Mouse (Mus musculus) midbrain, embryonic 10.5 days (tissue): Measurements from ENCODE around the gene Csnk2b. TPM values are rescaled to one million over a fixed set of nuclear protein-coding genes. Genes with fewer than 3 reads are reported as not detected.

Experiments
- DNase-seq: peaks from one replicate; pipeline ENCODE4 v3.0.0-alpha.2; 2017; ENCODE audit warnings: low spot score
- H3K27ac ChIP-seq: fragments of 300-500 bp; sonication (generic); replicated peaks from 2 replicates; pipeline ENCODE4 v1.5.1; 2016; ENCODE audit warnings: mild to moderate bottlenecking
- H3K27me3 ChIP-seq: fragments of 300-500 bp; sonication (generic); 2 replicates; pipeline ENCODE4 v1.6.1; 2016; ENCODE audit warnings: low read depth, mild to moderate bottlenecking; ENCODE audit not compliant: poor library complexity, severe bottlenecking
- H3K36me3 ChIP-seq: fragments of 300-500 bp; sonication (generic); 2 replicates; pipeline ENCODE4 v1.6.1; 2016; ENCODE audit warnings: mild to moderate bottlenecking, moderate library complexity
- H3K4me1 ChIP-seq: fragments of 300-500 bp; sonication (generic); 2 replicates; pipeline ENCODE4 v1.6.1; 2016
- H3K4me3 ChIP-seq: fragments of 300-500 bp; sonication (generic); 2 replicates; pipeline ENCODE4 v1.5.1; 2016; ENCODE audit warnings: mild to moderate bottlenecking, moderate library complexity
- H3K9me3 ChIP-seq: fragments of 300-500 bp; sonication (generic); replicated peaks from 2 replicates; pipeline ENCODE4 v1.6.1; 2016; ENCODE audit warnings: mild to moderate bottlenecking
- WGBS: fragments of 180-500 bp; shearing (Covaris S2); methylation state at CpG from one replicate; pipeline ENCODE4 v1.1.7; 2016; 5-methylcytosine and 5-hydroxymethylcytosine counted together
- polyA plus RNA-seq: library from polyadenylated mRNA; unstranded; fragments of >200 nt; fragmentation: Nextera tagmentation; extraction: Ambion mirVana; gene quantifications from 2 replicates; pipeline ENCODE4 v1.2.1, GENCODE M21; 2016

The Csnk2b gene
- polyA plus RNA-seq, result 299 and 306 TPM in 2 replicates

DNA sequence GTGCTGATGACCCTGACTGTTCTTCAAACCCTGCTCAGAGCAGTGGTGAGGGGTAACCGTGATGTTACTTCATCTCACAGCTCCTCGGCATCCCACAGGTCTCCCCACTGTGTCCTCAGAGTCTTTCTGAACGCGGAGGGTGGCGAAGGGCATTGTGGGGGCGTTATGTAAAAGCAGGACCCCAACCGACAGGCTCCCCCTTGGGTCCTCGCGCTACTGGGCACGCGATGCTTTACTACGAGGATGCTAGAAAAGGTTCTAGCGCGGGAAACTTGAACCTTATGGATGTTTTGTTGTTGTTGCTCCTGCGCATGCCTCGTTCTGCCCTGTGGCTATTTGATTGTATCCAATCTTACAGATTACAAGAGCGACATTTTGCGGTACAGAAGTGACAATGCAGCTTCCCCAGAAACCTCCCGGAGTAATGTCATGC lies at the start of gene Csnk2b:
Gene Csnk2b, minus strand, starts transcription at position 183 of the 433 bp plus-strand sequence.
- no peaks in the 10 kb centered on the region for H3K27me3 ChIP-seq
- under 1% methylated on average over 19 of the region's 19 CpGs for WGBS
- H3K4me3 ChIP-seq, result peak within 1 kb of the TSS; percentile 94
- H3K9me3 ChIP-seq, result no peaks in the 10 kb centered on the region
- peaks cover 42% of the 10 kb centered on the region for H3K4me1 ChIP-seq
- peak; percentile 68 for DNase-seq
- peaks cover 53% of the 10 kb centered on the region for H3K36me3 ChIP-seq
- peak within 1 kb of the TSS; percentile 92 for H3K27ac ChIP-seq

- 25% methylated on average over 4 of the region's 4 CpGs for WGBS
- Histone ChIP-seq H3K9me3 (no peaks in the 10 kb centered on the region), H3K27me3 (no peaks in the 10 kb centered on the region), H3K27ac (0 out of 2 replicates have a peak overlapping the region, but pooled peaks have one; percentile 33), H3K36me3 (no peaks in the 10 kb centered on the region), H3K4me3 (no peak overlapping the region), H3K4me1 (peaks cover 11% of the 10 kb centered on the region)
- DNase-seq, result no peak
Observed at GRCm38 (mm10) chr17:35168541-35169207, 46.8 kb upstream of the Csnk2b start.

DNA sequence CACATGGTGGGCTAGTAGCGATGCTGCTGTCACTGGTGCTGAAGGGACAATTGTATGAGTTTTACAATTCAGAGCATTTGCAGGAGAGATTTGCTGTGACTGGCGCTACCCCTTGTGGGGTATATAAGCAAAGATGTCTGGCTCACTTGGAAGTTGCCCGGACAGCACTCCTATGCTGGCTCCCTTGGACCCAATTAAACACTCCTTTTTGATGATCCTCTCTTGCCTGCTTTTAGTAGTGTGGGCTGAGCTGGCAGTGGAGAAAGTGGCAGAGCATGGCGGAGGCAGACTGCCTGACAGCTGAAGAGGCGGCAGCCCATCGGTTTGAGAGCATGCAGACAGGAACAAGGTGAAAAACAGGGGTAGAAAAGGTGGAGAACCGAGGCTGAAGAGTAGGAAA lies 45.9 kb upstream of the Csnk2b start:
- Histone ChIP-seq H3K4me1 (peaks cover 18% of the 10 kb centered on the region), H3K9me3 (no peaks in the 10 kb centered on the region), H3K27ac (peak overlapping the region; percentile 28; the same call in 1 of the 2 replicates), H3K4me3 (no peak overlapping the region), H3K36me3 (peaks cover 6% of the 10 kb centered on the region), H3K27me3 (no peaks in the 10 kb centered on the region)
- WGBS, result 90% methylated on average over 7 of the region's 7 CpGs
- DNase-seq, result no peak

GRCm38 (mm10) chr17:35166352-35167035 lies 44.6 kb upstream of the Csnk2b start:
- 74% methylated on average over 8 of the region's 8 CpGs for WGBS
- Histone ChIP-seq H3K36me3 (peaks cover 19% of the 10 kb centered on the region), H3K4me3 (peak overlapping the region; percentile 92), H3K4me1 (peaks cover 31% of the 10 kb centered on the region), H3K27me3 (no peaks in the 10 kb centered on the region), H3K27ac (peak overlapping the region; percentile 98), H3K9me3 (no peaks in the 10 kb centered on the region)
- no peak for DNase-seq

DNA sequence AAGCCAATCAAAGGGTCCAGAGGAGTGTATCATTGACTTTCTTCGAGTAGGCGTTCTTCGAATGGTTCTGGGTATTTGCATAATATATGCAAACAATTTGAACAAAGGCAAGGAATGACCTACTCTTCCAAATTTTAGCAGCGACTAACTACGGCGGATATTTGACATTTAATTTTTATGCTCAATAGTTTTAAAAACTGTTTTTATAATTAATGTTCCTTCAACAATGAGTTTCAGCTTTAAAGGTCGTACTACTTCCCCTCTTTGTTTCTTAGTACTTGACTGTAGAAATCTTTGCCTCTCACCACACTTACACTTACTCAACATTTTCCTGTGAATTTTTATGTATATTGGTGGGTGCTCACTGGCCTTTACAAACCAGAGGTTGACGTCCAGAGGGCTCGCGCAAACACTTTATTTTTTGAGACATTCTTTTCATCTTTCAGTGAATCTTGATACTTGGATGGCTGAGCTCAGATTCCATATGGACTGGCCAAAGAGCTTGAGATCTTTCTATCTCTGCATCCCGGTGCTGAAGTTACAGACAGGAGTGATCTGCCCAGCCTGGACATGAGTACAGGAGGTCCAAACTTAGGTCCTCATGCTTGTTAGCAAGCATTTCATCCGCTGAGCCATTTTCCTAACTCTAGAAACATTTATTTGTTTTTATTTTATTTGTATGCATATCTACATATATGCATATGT lies 43.8 kb upstream of the Csnk2b start:
- Histone ChIP-seq H3K4me1 (peaks cover 32% of the 10 kb centered on the region), H3K9me3 (no peaks in the 10 kb centered on the region), H3K27ac (peak overlapping the region; percentile 98), H3K4me3 (peak overlapping the region; percentile 92), H3K36me3 (peaks cover 28% of the 10 kb centered on the region), H3K27me3 (no peaks in the 10 kb centered on the region)
- WGBS, result 26% methylated on average over 12 of the region's 12 CpGs
- no peak for DNase-seq

DNA sequence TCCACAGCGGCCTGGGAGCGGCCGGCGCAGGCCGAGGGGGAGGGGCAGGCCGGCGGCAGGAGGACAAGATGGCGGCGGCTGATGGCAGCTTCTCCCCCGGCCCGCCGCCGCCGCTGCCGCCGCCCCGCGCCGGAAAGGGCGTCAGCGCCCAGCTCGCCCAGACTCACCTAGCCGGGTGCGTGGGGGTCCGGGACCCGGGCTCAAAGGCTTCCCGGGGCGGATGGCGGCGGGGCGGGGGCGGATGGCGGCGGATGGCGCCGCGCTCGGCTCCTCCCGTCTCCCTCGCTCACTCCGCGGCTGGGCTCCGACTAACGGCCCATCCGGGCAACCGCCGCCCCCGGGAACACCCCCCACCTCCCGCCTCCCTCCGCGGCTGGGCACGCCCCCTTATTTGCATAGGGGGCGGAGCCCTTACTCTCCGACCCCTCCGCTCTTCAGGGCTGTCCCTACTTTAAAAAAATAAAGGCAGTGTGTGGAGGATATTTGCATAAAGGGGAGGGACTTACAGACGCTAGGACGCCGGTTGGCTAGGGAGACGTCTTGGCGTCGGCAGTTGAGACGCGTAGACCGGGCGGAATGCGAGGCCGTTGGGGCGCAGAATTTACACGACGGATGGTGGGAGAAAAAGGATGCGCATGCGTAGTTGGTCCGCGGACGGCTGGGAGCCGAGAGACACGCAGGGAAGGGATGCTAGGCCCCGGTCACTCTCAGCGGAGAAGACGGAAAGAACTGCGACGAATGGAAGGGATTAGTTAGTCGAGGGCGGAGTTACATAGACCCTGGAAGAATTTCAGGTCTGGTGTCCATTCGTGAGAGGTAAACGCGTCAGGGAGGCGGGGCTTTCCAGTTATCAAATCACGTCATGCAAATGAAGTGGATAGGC lies 43.0 kb upstream of the Csnk2b start, which contains the start of gene Prrc2a:
Gene Prrc2a, minus strand, starts transcription at position 330 of the 883 bp plus-strand sequence.
- peaks cover 36% of the 10 kb centered on the region for H3K36me3 ChIP-seq
- under 1% methylated on average over 84 of the region's 89 CpGs for WGBS
- H3K4me3 ChIP-seq, result peak within 1 kb of the TSS; percentile 92
- H3K9me3 ChIP-seq, result no peaks in the 10 kb centered on the region
- H3K27me3 ChIP-seq, result no peaks in the 10 kb centered on the region
- peaks cover 32% of the 10 kb centered on the region for H3K4me1 ChIP-seq
- DNase-seq, result peak; percentile 99
- H3K27ac ChIP-seq, result peak within 1 kb of the TSS; percentile 98

DNA sequence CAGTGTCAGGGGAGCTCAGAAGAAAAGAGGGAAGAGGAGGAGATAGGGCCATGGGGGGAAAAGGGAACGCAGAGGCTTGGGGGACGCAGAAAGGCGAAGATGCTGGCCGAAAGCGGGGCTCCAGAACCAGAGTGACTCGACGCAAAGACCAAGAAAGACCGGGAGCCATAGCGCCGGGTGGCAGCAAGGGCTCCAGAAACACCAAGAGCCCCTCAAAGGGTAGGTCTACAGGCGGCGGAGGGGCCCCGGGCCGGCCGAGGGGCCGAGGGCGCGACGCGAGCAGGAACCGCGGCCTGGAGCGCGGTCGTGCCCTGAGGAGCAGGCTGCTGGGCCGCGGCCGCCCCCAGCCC lies 42.3 kb upstream of the Csnk2b start:
- 0% methylated on average over 18 of the region's 28 CpGs for WGBS
- no peak for DNase-seq
- Histone ChIP-seq H3K27ac (peak overlapping the region; percentile 98), H3K36me3 (peaks cover 42% of the 10 kb centered on the region), H3K9me3 (no peaks in the 10 kb centered on the region), H3K27me3 (no peaks in the 10 kb centered on the region), H3K4me1 (peaks cover 32% of the 10 kb centered on the region), H3K4me3 (peak overlapping the region; percentile 92)

GRCm38 (mm10) chr17:35163326-35164081 lies 41.7 kb upstream of the Csnk2b start:
- Histone ChIP-seq H3K4me1 (peaks cover 32% of the 10 kb centered on the region), H3K27ac (peak overlapping the region; percentile 98), H3K36me3 (peaks cover 49% of the 10 kb centered on the region), H3K27me3 (no peaks in the 10 kb centered on the region), H3K9me3 (no peaks in the 10 kb centered on the region), H3K4me3 (peak overlapping the region; percentile 92)
- 28% methylated on average over 8 of the region's 8 CpGs for WGBS
- no peak for DNase-seq

GRCm38 (mm10) chr17:35162730-35163129 lies 40.9 kb upstream of the Csnk2b start:
- H3K4me1 ChIP-seq, result peaks cover 32% of the 10 kb centered on the region
- peaks cover 57% of the 10 kb centered on the region for H3K36me3 ChIP-seq
- H3K27ac ChIP-seq, result peak overlapping the region; percentile 98
- H3K9me3 ChIP-seq, result no peaks in the 10 kb centered on the region
- H3K4me3 ChIP-seq, result peak overlapping the region; percentile 92
- WGBS, result 77% methylated on average over 12 of the region's 12 CpGs
- no peaks in the 10 kb centered on the region for H3K27me3 ChIP-seq
- no peak for DNase-seq

DNA sequence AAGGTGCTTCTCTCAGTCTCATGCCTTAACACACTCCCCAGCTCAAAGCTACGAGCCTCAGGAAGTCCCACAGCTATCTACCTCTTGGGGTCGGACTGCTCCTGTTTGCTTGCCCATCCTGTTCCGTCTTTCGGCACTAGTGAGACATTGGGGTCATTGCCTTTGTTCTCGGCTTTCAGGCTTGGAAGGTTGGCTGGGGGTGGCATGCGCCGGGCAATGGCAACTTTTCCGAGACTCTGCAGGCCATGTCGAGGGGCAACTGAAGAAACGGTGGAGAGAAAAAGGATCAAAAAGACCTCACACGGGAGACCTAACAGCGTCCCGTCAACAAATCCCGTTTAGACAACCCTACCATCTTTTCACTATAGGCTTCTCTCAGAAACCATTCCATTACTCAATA lies 40.3 kb upstream of the Csnk2b start:
- WGBS, result 88% methylated on average over 14 of the region's 14 CpGs
- 0 out of 2 replicates have a peak overlapping the region, but pooled peaks have one; percentile 98 for H3K27ac ChIP-seq
- DNase-seq, result no peak
- H3K4me1 ChIP-seq, result peaks cover 32% of the 10 kb centered on the region
- peaks cover 63% of the 10 kb centered on the region for H3K36me3 ChIP-seq
- no peaks in the 10 kb centered on the region for H3K27me3 ChIP-seq
- H3K9me3 ChIP-seq, result no peaks in the 10 kb centered on the region
- H3K4me3 ChIP-seq, result peak overlapping the region; percentile 92

- Histone ChIP-seq H3K4me1 (peaks cover 30% of the 10 kb centered on the region), H3K27ac (no peak overlapping the region), H3K27me3 (no peaks in the 10 kb centered on the region), H3K4me3 (peak overlapping the region; percentile 92), H3K36me3 (peaks cover 70% of the 10 kb centered on the region), H3K9me3 (no peaks in the 10 kb centered on the region)
- no peak for DNase-seq
- WGBS, result 91% methylated on average over 11 of the region's 11 CpGs
Observed at GRCm38 (mm10) chr17:35161421-35161820, 39.6 kb upstream of the Csnk2b start.
